Mouse (Mus musculus): ENCODE data around the gene Tuba1a. TPM values are rescaled to one million over a fixed set of nuclear protein-coding genes. Genes with fewer than 3 reads are reported as not detected.
"Not testable (repeated sequence)": the region's sequence is repeated elsewhere in the genome, so short reads cannot be mapped to it uniquely, and the experiment has no call there.

Gene Tuba1a
- polyA plus RNA-seq, 1 experiment from 2014 or later, result 419 TPM

DNA sequence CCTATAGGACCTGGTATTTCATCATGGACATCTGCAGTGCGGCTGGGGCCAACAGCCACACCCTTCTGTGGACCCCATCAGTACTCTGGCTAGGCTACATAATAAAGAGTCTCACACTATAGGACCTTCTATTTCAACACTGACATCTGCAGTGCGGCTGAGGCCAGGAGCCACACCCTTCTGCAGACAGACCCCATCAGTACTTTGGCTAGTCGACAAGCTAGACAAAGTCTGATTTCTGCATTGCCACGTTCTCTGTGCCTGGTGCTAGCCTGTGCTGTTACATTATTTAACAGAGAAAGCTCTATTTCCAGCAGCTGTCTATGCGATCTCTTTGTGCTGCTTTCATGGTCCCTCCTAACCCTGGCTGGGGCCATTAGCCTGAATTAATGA, 1.4 kb downstream of the Tuba1a start:
- no peak overlapping the region for H3K27ac ChIP-seq (ENCODE audit: low read depth, low read length)
- DNase-seq (ENCODE audit: low spot score) (no peak), ATAC-seq (replicated peaks; ENCODE audit: low FRiP score) (no peak)
- no peaks in the 10 kb centered on the region for H3K9me3 ChIP-seq (ENCODE audit: control insufficient read depth, low read length)
- H3K4me1 ChIP-seq (replicated peaks; ENCODE audit: control insufficient read depth, insufficient read depth, low read length), result peaks cover 5% of the 10 kb centered on the region; the same call in 1 of the 2 replicates
- no peaks in the 10 kb centered on the region for H3K27me3 ChIP-seq (replicated peaks; ENCODE audit: control insufficient read depth, insufficient read depth, low read length)
- 45% methylated on average over 5 of the region's 5 CpGs for WGBS
- H3K4me3 ChIP-seq (ENCODE audit: low read depth, low read length), result peak overlapping the region; percentile 78
- peak overlapping the region; percentile 61 for H3K4me2 ChIP-seq
- peak overlapping the region; percentile 51 for H3K9ac ChIP-seq (ENCODE audit: low read depth, low read length)
- H3K36me3 ChIP-seq (ENCODE audit: control insufficient read depth, insufficient read depth, low read length), result no peaks in the 10 kb centered on the region

DNA sequence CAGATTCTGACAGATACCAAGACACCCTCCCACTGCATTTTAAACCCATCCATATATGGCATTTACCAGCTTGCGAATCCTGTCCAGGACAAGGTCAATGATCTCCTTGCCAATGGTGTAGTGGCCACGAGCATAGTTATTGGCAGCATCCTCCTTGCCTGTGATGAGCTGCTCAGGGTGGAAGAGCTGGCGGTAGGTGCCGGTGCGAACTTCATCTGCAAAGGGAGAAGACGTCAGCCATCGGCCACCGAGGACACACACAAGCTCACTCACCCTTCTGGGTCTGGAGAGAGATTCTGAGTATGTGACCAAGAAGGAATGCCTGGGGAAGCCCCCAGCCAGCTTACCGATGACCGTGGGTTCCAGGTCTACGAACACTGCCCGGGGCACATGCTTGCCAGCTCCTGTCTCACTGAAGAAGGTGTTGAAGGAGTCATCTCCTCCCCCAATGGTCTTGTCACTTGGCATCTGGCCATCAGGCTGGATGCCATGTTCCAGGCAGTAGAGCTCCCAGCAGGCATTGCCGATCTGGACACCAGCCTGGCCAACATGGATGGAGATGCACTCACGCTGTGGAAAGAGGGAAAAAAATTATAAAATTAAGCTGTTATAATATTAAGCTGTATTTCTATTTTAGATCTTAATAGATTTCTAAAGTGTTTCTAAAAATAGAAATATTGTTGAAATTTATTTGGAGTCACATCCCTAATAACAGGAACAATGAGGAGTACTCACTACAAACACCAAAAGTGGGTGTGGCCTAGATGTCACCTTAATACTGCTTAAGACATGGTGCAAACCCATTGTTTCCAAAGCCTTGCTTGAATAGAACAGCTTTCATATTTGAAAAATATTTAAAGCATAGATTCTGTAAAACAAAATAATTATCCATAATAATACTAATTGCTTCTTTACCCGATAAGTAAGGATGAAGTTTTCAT, 2.1 kb downstream of the Tuba1a start:
- DNase-seq (ENCODE audit: low spot score); H3K27ac ChIP-seq (ENCODE audit: low read depth, low read length); H3K9ac ChIP-seq (ENCODE audit: low read depth, low read length); H3K27me3 ChIP-seq (replicated peaks; ENCODE audit: control insufficient read depth, insufficient read depth, low read length); H3K4me1 ChIP-seq (replicated peaks; ENCODE audit: control insufficient read depth, insufficient read depth, low read length); H3K9me3 ChIP-seq (ENCODE audit: control insufficient read depth, low read length); H3K36me3 ChIP-seq (ENCODE audit: control insufficient read depth, insufficient read depth, low read length); ATAC-seq (replicated peaks; ENCODE audit: low FRiP score): not testable (repeated sequence)
- peak overlapping the region; percentile 61 for H3K4me2 ChIP-seq
- 94% methylated on average over 11 of the region's 15 CpGs for WGBS
- H3K4me3 ChIP-seq (ENCODE audit: low read depth, low read length), result peak overlapping the region; percentile 78

DNA sequence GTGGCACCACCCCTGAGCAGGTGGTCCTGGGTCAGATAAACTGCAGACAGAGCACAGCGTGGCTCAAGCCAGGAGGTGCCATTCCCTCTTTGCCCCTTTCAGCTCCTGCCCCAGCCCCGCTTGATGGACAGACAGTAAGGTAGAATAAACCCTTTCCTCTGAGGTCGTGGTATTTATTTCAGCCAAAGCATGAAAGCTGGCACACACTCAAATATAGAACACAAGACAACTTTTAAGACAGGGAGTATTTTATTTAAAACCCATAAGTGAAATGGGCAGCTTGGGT, 4.0 kb downstream of the Tuba1a start:
- no peak for DNase-seq (ENCODE audit: low spot score)
- H3K4me1 ChIP-seq (replicated peaks; ENCODE audit: control insufficient read depth, insufficient read depth, low read length), result peaks cover 5% of the 10 kb centered on the region; the same call in 1 of the 2 replicates
- H3K4me2 ChIP-seq, result no peak overlapping the region
- H3K27ac ChIP-seq (ENCODE audit: low read depth, low read length), result no peak overlapping the region
- H3K36me3 ChIP-seq (ENCODE audit: control insufficient read depth, insufficient read depth, low read length), result no peaks in the 10 kb centered on the region
- H3K9ac ChIP-seq (ENCODE audit: low read depth, low read length), result no peak overlapping the region
- 76% methylated on average over 3 of the region's 3 CpGs for WGBS
- H3K4me3 ChIP-seq (ENCODE audit: low read depth, low read length), result no peak overlapping the region
- H3K9me3 ChIP-seq (ENCODE audit: control insufficient read depth, low read length), result no peaks in the 10 kb centered on the region
- no peak for ATAC-seq (replicated peaks; ENCODE audit: low FRiP score)
- no peaks in the 10 kb centered on the region for H3K27me3 ChIP-seq (replicated peaks; ENCODE audit: control insufficient read depth, insufficient read depth, low read length)

DNA sequence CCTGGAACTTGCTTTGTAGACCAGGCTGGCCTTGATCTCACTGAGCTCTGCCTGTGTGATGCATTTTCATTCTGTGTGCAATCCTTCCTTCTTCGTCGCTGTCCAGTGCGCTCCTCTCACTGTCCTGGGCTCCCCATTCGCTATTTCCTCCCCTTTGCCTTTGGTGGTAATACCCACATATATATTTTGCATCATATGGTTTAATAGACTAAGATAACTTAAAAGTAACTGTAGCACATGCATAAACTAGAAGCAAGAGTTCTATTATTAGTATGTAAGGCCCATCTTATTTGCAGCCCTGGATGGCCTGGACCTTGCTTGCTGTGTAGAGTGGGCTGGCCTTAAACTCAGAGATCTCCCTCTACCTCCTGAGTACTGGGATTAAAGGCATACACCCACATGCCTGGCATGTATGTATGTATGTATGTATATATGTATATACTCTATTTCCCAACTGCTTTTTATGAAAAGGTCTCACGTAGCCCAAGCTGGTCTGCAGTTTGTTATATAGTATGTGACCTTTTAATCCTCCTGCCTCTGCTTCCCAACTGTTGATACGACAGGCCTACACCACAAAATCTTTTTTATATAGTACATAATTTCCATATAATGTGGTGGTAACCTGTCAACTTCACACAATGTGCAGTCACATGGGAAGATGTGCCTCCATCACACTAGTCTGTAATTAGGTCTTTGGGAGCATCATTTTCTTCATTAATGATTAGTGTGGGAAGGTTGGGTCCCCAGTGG, 4.5 kb downstream of the Tuba1a start:
- no peak for DNase-seq (ENCODE audit: low spot score)
- Histone ChIP-seq H3K27me3 (replicated peaks; ENCODE audit: control insufficient read depth, insufficient read depth, low read length) (no peaks in the 10 kb centered on the region), H3K9ac (ENCODE audit: low read depth, low read length) (no peak overlapping the region), H3K27ac (ENCODE audit: low read depth, low read length) (no peak overlapping the region), H3K36me3 (ENCODE audit: control insufficient read depth, insufficient read depth, low read length) (no peaks in the 10 kb centered on the region), H3K4me3 (ENCODE audit: low read depth, low read length) (no peak overlapping the region), H3K4me1 (replicated peaks; ENCODE audit: control insufficient read depth, insufficient read depth, low read length) (peaks cover 5% of the 10 kb centered on the region; the same call in 1 of the 2 replicates), H3K4me2 (no peak overlapping the region), H3K9me3 (ENCODE audit: control insufficient read depth, low read length) (no peaks in the 10 kb centered on the region)
- WGBS, result 77% methylated on average over 6 of the region's 6 CpGs
- ATAC-seq (replicated peaks; ENCODE audit: low FRiP score), result no peak

DNA sequence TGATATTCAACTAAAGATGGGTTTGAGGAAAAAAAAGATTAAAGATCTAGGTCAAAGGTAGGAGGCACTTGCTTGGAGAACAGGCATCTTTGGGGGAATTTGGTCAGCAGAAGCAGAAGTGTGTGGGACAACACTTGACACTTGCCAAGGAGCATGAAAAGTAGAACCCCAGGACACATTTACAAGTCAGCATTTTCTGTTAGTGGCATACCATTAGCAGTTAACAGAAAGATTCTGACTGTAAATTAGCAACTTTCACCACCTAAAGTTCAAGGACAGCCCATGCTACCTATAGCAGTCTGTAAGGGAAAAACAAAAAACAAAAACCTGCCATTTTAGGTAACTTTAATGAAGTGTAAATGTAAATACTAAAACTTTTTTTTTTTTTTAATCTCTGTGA, 5.1 kb downstream of the Tuba1a start:
- Histone ChIP-seq H3K27ac (ENCODE audit: low read depth, low read length) (no peak overlapping the region), H3K9me3 (ENCODE audit: control insufficient read depth, low read length) (no peaks in the 10 kb centered on the region), H3K9ac (ENCODE audit: low read depth, low read length) (no peak overlapping the region), H3K36me3 (ENCODE audit: control insufficient read depth, insufficient read depth, low read length) (no peaks in the 10 kb centered on the region), H3K4me2 (no peak overlapping the region), H3K4me1 (replicated peaks; ENCODE audit: control insufficient read depth, insufficient read depth, low read length) (peaks cover 5% of the 10 kb centered on the region; the same call in 1 of the 2 replicates), H3K4me3 (ENCODE audit: low read depth, low read length) (no peak overlapping the region), H3K27me3 (replicated peaks; ENCODE audit: control insufficient read depth, insufficient read depth, low read length) (no peaks in the 10 kb centered on the region)
- ATAC-seq (replicated peaks; ENCODE audit: low FRiP score) (no peak), DNase-seq (ENCODE audit: low spot score) (no peak)

DNA sequence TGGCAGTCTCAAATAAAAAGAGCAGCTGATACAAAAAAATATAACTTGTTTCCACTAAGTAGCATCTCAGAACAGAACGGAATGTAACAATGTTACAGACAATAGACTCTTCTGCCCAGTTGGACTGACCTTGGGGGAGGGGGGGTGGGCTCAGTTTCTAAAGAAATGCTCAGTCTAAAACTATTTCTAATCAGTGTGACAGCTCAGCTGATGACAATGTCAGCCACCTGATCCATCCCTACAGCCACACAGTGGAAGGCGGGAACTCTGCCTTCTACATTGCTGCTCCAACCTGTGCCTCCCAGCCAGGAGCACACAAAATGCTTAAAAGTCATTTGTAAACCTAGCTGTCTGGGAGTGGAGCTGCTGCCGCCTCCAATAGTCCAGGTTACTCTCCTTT, 5.6 kb downstream of the Tuba1a start:
- ATAC-seq (replicated peaks; ENCODE audit: low FRiP score) (no peak), DNase-seq (ENCODE audit: low spot score) (no peak)
- no peak overlapping the region for H3K9ac ChIP-seq (ENCODE audit: low read depth, low read length)
- WGBS, result 62% methylated on average over 3 of the region's 3 CpGs
- no peak overlapping the region for H3K27ac ChIP-seq (ENCODE audit: low read depth, low read length)
- no peaks in the 10 kb centered on the region for H3K9me3 ChIP-seq (ENCODE audit: control insufficient read depth, low read length)
- H3K27me3 ChIP-seq (replicated peaks; ENCODE audit: control insufficient read depth, insufficient read depth, low read length), result no peaks in the 10 kb centered on the region
- no peak overlapping the region for H3K4me3 ChIP-seq (ENCODE audit: low read depth, low read length)
- no peaks in the 10 kb centered on the region for H3K36me3 ChIP-seq (ENCODE audit: control insufficient read depth, insufficient read depth, low read length)
- H3K4me1 ChIP-seq (replicated peaks; ENCODE audit: control insufficient read depth, insufficient read depth, low read length), result peaks cover 5% of the 10 kb centered on the region; the same call in 1 of the 2 replicates
- no peak overlapping the region for H3K4me2 ChIP-seq

DNA sequence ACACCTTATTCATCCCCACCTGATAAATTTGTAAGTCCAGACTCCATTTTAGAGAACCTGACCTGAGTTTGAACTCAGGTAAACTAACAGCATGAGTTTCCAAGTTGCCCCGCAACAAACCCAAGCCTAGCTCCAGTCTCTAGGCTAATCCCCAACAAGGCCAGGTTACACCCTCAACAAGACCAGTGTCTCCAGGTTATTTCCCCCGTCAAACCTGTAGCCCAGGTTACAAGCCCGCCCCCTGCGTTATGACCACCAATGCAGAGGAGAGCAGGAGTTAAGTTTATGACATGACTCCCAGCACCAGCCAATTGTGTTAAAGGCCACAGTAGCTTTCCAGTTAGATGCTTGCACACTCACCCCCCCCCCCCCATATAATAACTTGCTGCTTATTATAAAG, 10.4 kb downstream of the Tuba1a start:
- no peak for ATAC-seq (replicated peaks; ENCODE audit: low FRiP score)
- 72% methylated on average over 4 of the region's 4 CpGs for WGBS

DNA sequence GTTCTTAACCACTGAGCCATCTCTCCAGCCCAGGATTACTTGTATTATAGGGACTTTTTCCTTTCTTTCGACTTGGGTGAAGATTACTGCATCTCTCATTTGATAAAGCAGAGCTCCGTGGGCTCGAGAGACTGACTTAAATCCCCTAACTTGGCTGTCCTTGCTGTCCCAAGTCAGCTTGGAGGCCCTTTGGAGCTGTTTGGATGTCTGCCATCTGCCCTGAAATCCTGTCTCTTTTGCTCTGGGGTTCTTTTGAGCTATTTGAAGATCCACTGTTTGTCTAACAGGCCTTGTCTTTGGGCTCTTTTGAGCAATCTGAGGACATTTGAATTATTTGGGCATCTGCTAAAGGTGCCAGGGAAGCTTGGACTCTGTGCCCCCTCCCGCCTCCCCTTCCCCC, 11.4 kb downstream of the Tuba1a start:
- WGBS, result 87% methylated on average over 4 of the region's 4 CpGs
- H3K9ac ChIP-seq (ENCODE audit: low read depth, low read length), result no peak overlapping the region
- no peaks in the 10 kb centered on the region for H3K9me3 ChIP-seq (ENCODE audit: control insufficient read depth, low read length)
- no peak for ATAC-seq (replicated peaks; ENCODE audit: low FRiP score)
- no peaks in the 10 kb centered on the region for H3K4me1 ChIP-seq (replicated peaks; ENCODE audit: control insufficient read depth, insufficient read depth, low read length)
- no peak overlapping the region for H3K4me2 ChIP-seq
- H3K4me3 ChIP-seq (ENCODE audit: low read depth, low read length), result no peak overlapping the region
- H3K27ac ChIP-seq (ENCODE audit: low read depth, low read length), result no peak overlapping the region
- DNase-seq (ENCODE audit: low spot score), result no peak
- H3K27me3 ChIP-seq (replicated peaks; ENCODE audit: control insufficient read depth, insufficient read depth, low read length), result no peaks in the 10 kb centered on the region
- H3K36me3 ChIP-seq (ENCODE audit: control insufficient read depth, insufficient read depth, low read length), result no peaks in the 10 kb centered on the region

More for the DNA sequence above, 10.4 kb downstream of the Tuba1a start:
- DNase-seq (ENCODE audit: low spot score), result no peak
- Histone ChIP-seq H3K4me2 (no peak overlapping the region), H3K9ac (ENCODE audit: low read depth, low read length) (no peak overlapping the region), H3K27me3 (replicated peaks; ENCODE audit: control insufficient read depth, insufficient read depth, low read length) (no peaks in the 10 kb centered on the region), H3K36me3 (ENCODE audit: control insufficient read depth, insufficient read depth, low read length) (no peaks in the 10 kb centered on the region), H3K9me3 (ENCODE audit: control insufficient read depth, low read length) (no peaks in the 10 kb centered on the region), H3K4me3 (ENCODE audit: low read depth, low read length) (no peak overlapping the region), H3K27ac (ENCODE audit: low read depth, low read length) (no peak overlapping the region), H3K4me1 (replicated peaks; ENCODE audit: control insufficient read depth, insufficient read depth, low read length) (no peaks in the 10 kb centered on the region)

Data from liver, embryonic 11.5 days (tissue).